Mouse (Mus musculus) spleen, postnatal 14 days (tissue): ENCODE results near the gene Gm20696.

Experiments used
- DNase-seq, 2 experiments: peaks; one replicate each; pipeline ENCODE4 v3.0.0; 2021 to 2022; ENCODE audit warnings: low spot score in 2 of 2

Gene Gm20696

DNA sequence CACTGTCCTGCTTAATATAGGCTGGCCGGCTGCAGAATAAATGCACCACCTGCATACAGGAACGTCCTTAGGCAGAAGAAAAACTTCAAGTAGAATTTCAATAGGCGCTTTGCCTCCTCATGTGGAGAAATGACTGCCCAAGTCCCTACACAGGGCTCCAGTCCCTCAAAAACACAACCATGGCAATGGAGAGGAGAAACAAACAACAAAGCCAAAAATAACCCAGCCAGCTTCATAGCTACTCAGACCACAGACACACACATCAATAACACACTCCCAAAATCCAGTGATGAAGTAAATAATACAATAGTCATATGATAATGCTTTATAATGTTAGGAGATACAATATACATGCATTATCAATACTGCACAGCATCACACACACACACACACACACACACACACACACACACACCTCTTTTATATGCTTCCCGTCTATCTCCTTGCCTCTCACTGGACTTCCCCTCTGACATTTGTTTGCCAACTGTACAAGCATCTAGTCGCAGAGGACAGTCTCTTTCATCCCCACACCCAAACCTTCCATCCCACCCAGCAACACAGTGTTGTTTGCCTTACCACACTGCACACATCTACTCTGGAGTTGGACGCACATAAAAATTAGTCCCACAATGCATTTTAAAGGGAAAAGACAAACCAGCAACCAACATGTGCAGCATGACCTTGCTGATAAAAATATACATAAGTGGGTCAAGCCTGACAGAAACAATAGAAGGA lies 306.7 kb downstream of the Gm20696 start:
- no peak for DNase-seq

- no peak for DNase-seq
Observed at GRCm38 (mm10) chr6:99359036-99359698, 307.4 kb downstream of the Gm20696 start.

- DNase-seq, result no peak
Observed at GRCm38 (mm10) chr6:99357931-99358330, 308.7 kb downstream of the Gm20696 start.

GRCm38 (mm10) chr6:99354338-99354737 lies 312.3 kb downstream of the Gm20696 start:
- DNase-seq, result no peak

GRCm38 (mm10) chr6:99353441-99353840 lies 313.2 kb downstream of the Gm20696 start:
- no peak for DNase-seq

DNA sequence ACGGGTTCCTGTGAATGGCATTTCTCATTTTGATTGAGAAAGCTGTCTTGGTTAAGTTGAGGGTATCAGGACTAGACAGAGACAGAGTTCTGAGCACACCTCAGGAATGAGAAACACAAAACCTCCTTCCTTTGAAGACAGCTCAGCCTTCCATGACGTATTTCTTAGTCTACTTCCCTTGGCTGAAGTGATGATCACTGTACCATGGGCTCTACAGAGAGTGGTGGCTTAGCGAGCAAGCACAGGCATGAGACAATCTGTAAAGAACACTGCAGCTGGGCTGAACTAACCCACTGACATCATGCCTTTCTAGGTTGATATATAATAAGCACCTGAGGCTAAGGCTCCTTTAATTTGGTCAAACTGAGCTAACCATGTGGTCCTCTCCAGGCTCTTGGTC lies 316.0 kb downstream of the Gm20696 start:
- no peak for DNase-seq

- no peak for DNase-seq
Observed at GRCm38 (mm10) chr6:99350156-99350555, 316.4 kb downstream of the Gm20696 start.

GRCm38 (mm10) chr6:99347836-99348235 lies 318.8 kb downstream of the Gm20696 start:
- no peak for DNase-seq

DNA sequence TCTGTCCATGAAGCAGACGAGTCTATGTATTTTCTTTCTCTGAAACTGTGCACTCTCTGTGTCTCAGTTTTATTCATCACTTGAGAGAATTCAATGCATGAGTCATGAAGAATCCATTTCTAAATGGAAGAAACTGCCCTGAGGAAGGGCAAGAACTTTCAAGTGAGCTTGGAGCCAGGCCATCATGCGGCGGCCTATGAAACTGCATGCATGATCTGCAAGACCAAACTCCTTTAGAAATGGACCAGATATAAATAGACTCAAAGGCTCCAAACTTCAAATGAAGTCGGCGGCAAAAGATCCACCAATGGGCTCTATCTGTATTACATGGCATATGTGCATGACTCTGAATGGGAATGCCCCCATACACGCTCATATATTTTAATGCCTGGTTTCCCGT lies 321.6 kb downstream of the Gm20696 start:
- no peak for DNase-seq

DNA sequence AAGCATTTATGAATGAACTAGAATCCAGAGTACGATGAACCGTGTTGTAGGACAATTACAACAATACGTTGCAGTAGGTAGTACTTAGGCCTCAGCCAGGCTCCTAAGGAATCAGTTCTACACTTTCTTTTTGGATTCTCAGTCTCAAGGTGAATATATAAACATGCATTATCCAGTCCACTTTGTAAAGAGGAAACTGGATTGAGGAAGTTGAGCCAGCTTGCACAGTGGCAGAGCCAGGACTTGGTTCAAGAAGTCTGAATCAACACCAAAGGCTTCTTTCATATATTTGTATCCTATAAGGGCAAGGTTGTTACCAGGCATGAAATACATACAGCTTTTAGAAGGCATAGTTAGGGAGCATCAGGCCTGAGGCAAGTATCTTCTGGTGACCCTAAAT lies 322.2 kb downstream of the Gm20696 start:
- no peak for DNase-seq

- DNase-seq, result no peak
Observed at GRCm38 (mm10) chr6:99343815-99344214, 322.8 kb downstream of the Gm20696 start.

- DNase-seq, result no peak
Observed at GRCm38 (mm10) chr6:99342416-99342815, 324.2 kb downstream of the Gm20696 start.

GRCm38 (mm10) chr6:99340902-99341301 lies 325.7 kb downstream of the Gm20696 start:
- DNase-seq, result no peak

- no peak for DNase-seq
Observed at GRCm38 (mm10) chr6:99339986-99340721, 326.4 kb downstream of the Gm20696 start.

DNA sequence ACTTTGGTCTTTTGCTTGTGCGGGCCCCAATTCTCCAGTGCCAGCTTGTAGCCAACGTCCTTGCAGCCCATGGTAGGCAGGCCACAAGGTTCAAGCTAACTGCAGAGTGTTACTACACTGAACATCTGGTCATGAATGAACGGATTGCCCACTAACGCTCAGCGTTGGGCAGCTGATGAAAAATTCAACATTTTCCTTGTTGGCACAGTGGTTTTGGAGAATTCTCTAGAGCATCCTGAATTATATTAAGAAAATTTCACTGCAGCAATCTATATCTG lies 327.3 kb downstream of the Gm20696 start:
- no peak for DNase-seq

- no peak for DNase-seq
Observed at GRCm38 (mm10) chr6:99338593-99339342, 327.8 kb downstream of the Gm20696 start.

- DNase-seq, result no peak
Observed at GRCm38 (mm10) chr6:99338174-99338573, 328.4 kb downstream of the Gm20696 start.

GRCm38 (mm10) chr6:99337575-99337974 lies 329.0 kb downstream of the Gm20696 start:
- DNase-seq, result no peak

DNA sequence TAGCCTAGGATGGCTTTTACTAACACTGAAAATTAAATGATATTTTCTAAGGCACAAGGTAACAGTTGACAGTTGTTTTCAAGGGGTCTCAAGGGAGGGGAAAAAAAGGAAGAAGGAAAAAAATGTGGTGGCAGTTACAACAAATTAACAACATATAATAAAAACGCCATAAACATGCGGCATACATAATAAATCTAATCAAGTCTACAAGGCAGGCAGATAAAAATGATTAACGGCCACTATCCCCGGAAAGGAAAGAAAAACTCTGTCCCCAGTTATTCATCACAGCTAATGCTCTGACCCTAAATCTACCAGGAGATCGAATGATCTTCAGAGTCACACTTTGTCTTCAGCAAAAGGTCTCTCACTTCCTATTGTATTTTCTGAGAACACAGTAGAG lies 330.4 kb downstream of the Gm20696 start:
- DNase-seq, result no peak

- no peak for DNase-seq
Observed at GRCm38 (mm10) chr6:99335174-99335830, 331.3 kb downstream of the Gm20696 start.

DNA sequence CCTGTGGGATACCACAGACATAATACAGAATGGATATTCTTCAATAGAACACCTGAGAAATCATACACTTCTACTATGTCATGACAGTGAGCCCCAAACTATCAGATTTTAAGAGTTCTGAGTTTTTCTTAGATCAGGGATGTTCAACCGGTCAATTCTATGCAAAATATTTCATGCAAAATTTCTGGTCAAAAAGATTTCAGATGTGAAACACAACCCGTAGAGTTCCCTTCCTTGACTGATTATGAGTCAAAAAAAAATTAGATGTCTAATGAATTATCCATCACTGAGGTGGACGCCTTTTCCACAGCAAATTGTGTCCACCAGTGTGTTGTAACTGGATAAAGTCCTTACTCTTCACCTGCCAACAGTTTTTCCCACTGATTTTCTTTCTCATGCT lies 332.3 kb downstream of the Gm20696 start:
- DNase-seq, result no peak

DNA sequence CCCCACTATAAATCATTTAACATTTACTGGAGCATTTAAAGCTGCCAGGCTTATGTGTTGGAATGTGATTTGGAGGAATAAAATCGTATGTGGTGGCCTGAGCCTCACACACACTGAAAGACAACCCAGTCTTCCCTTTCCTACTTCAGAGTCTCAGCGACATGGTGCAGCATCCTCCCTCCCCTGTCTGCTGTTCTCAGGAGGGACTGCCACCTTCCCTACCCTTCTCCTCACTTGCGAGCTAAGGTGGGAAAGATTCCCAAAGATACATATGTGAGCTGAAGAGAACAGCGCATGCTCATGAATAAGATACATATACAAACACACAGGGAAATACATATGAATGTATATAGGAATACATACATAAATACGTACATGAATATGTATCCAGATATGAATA lies 333.5 kb downstream of the Gm20696 start:
- DNase-seq, result no peak
